Mouse (Mus musculus) spleen, adult 2 months (tissue): Measurements from ENCODE around the gene Bptf.

Experiments used
- CTCF ChIP-seq: fragments of 200-500 bp; IDR thresholded peaks from 2 replicates; pipeline ENCODE4 v1.5.1; 2011; ENCODE audit warnings: mild to moderate bottlenecking, inconsistent platforms; ENCODE audit not compliant: insufficient read depth, insufficient read length, insufficient replicate concordance; ENCODE audit errors: extremely low read depth
- POLR2A ChIP-seq: fragments of 200-500 bp; IDR thresholded peaks from 2 replicates; pipeline ENCODE4 v1.6.1; 2011; ENCODE audit warnings: low read depth, low read length, inconsistent platforms

- TF ChIP-seq POLR2A (no peak), CTCF (no peak)
Measured at GRCm38 (mm10) chr11:107135741-107136140, 3.8 kb upstream of the Bptf start.
